Mouse (Mus musculus): Measurements from ENCODE around the gene Ugt1a2.

DNA sequence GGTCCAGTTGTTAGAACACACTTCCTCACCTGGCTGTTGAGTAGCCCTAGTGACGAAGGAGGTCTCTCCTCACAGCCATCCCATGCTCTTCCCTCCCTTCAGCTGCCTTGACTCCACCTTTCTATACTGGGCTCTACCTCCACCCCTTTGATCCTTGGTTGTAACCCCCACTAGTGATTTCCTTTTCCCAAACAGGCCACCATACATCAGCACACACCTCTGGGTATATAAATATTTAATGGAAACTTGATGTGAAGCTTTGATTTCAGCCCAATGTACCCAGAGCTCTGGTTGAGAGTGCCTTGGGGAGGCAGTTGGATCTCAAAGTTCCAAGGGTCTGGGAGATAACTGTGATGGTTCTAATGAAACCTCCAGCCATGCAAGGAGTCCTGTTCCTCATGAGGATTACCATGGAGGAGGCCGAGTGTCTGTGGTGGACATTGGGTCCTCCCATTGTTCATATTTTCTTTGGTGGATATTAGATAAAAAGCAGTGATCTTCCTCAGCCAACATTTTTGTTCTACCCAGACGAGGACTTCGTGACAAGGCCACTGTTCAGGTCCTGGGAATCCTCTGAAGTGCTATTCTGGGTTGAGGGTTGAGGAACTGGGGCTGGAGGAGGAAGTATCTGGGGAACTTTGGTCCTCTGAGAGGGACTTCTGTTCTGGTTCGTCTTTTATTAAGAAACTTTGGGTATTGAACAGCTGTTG, 26.4 kb downstream of the Ugt1a2 start, which contains the start of gene Mroh2a:
- TF ChIP-seq CTCF (IDR thresholded peaks at IDR 0.05; ENCODE audit: borderline replicate concordance, insufficient read depth, low read length) (no peak), POLR2A (IDR thresholded peaks at IDR 0.05; ENCODE audit: low read depth, low read length) (no peak)
